Mouse (Mus musculus): ENCODE results near the gene Gfpt1.

GRCm38 (mm10) chr6:87026980-87027379 is 15.7 kb upstream of the Gfpt1 start:
- no peak for TF ChIP-seq POLR2A (IDR thresholded peaks at IDR 0.05; ENCODE audit: low read depth, low read length)
- TF ChIP-seq CTCF (conservative IDR thresholded peaks at IDR 0.05; ENCODE audit: insufficient read depth, insufficient read length, low read depth, low read length) = no peak

All from kidney, adult 2 months (tissue).